Mouse (Mus musculus): Measurements from ENCODE around the gene Entpd1.

DNA sequence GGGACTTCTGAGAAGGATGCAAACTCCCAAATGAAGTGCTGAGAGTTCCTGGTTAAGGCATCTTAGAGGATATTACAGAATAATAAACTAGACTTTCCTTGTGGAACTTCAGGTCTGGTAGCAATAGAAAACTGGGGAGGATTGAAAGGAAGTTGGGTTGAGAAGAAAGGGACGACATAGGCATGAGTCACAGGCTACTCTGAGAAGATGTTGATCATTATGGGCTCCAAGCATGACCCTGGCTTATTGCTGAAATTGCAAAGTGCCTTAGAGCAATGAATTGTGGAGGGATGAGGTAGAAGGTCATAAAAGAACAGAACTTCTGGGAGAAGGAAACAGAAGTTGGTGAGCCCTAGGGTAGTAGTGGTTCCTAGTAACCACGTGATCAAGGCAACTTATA, 28.6 kb downstream of the Entpd1 start:
- TF ChIP-seq POLR2A (IDR thresholded peaks at IDR 0.05; ENCODE audit: borderline replicate concordance, extremely low read depth, low read depth, low read length), result no peak
- no peak for TF ChIP-seq CTCF (IDR thresholded peaks at IDR 0.05; ENCODE audit: insufficient read depth, low read length)
